Mouse (Mus musculus): Measurements from ENCODE around the gene Gm13199. TPM values are rescaled to one million over a fixed set of nuclear protein-coding genes. Genes with fewer than 3 reads are reported as not detected.

Gene Gm13199
- polyA plus RNA-seq, 1 experiment from 2014 or later, result 1.1 TPM

DNA sequence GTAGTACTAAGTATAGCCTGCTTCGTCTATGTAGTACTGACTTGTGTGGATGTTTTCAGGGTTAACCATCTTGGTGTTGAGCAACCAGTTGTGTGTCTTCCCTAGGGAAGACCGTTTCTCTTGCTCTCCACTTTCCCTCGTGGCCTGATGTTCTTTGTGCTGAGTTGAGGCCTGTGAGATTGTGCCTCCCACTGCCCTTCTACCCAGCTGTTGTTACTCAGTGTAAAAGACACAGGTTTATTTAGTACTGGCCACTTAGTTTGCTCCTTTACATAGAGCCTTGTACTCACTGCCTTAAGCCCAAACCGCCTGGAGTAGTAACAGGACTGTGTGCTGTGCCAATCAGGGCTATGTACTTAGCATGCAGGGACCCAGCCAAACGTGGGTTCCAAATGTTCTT is 10.9 kb downstream of the Gm13199 start:
- Histone ChIP-seq H3K4me2 (no peak overlapping the region), H3K36me3 (replicated peaks) (0 out of 2 replicates have a peak, but pooled peaks cover under 1% of the 10 kb centered on the region), H3K9ac (no peak overlapping the region), H3K27ac (no peak overlapping the region), H3K4me3 (no peak overlapping the region), H3K9me3 (no peaks in the 10 kb centered on the region), H3K27me3 (replicated peaks) (no peaks in the 10 kb centered on the region), H3K4me1 (no peaks in the 10 kb centered on the region)
- ATAC-seq (replicated peaks), result no peak
- WGBS, result 85% methylated on average over 5 of the region's 5 CpGs

DNA sequence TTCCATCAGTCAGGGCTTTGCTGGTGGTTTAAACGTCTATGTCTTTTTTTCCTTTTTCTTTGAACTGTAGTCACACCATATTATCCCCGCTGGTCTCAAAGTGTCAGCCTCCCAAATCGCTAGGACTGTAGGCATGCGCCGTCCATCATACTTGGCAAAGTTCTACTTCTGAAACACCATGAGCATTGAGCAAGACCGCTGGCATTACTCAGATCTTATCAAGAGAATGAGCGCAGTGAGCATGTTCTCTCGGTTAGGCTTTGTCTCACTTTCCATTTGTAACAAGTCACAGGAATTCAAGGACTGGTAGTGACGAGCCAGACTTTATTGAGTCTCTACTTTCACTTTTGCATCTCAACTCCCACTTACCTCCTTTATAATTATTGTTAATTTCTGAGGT is 11.6 kb downstream of the Gm13199 start:
- Histone ChIP-seq H3K27ac (no peak overlapping the region), H3K27me3 (replicated peaks) (no peaks in the 10 kb centered on the region), H3K4me3 (no peak overlapping the region), H3K4me2 (no peak overlapping the region), H3K9ac (no peak overlapping the region), H3K4me1 (peaks cover 7% of the 10 kb centered on the region), H3K9me3 (no peaks in the 10 kb centered on the region), H3K36me3 (replicated peaks) (no peaks in the 10 kb centered on the region)
- 92% methylated on average over 9 of the region's 9 CpGs for WGBS
- ATAC-seq (replicated peaks), result no peak

DNA sequence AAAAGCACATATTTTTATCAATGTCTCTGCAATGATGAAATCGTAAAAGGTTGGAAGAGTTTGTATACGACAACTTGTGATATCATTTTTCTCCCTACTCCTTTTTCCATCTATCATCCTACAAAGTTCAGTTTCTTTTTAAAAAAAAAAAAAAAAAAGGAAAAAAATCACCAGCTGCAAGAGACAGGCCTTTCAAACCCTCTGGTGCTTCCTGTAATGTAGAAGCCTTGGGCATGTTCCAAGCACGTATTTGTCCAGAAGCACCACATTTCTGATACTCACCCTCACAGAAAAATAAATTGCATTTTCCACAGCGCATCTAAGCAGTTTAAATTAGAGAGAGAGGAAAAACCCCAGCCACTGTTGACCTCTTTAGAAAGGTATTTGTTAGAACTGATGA is 16.9 kb downstream of the Gm13199 start:
- 36% methylated on average over 4 of the region's 4 CpGs for WGBS
- peak overlapping the region; percentile 55 for H3K9ac ChIP-seq
- H3K4me2 ChIP-seq, result peak overlapping the region; percentile 56
- no peak for ATAC-seq (replicated peaks)
- peak overlapping the region; percentile 85 for H3K27ac ChIP-seq
- H3K27me3 ChIP-seq (replicated peaks), result no peaks in the 10 kb centered on the region
- peak overlapping the region; percentile 75 for H3K4me3 ChIP-seq
- peaks cover 2% of the 10 kb centered on the region for H3K36me3 ChIP-seq (replicated peaks)
- no peaks in the 10 kb centered on the region for H3K9me3 ChIP-seq
- peaks cover 21% of the 10 kb centered on the region for H3K4me1 ChIP-seq

DNA sequence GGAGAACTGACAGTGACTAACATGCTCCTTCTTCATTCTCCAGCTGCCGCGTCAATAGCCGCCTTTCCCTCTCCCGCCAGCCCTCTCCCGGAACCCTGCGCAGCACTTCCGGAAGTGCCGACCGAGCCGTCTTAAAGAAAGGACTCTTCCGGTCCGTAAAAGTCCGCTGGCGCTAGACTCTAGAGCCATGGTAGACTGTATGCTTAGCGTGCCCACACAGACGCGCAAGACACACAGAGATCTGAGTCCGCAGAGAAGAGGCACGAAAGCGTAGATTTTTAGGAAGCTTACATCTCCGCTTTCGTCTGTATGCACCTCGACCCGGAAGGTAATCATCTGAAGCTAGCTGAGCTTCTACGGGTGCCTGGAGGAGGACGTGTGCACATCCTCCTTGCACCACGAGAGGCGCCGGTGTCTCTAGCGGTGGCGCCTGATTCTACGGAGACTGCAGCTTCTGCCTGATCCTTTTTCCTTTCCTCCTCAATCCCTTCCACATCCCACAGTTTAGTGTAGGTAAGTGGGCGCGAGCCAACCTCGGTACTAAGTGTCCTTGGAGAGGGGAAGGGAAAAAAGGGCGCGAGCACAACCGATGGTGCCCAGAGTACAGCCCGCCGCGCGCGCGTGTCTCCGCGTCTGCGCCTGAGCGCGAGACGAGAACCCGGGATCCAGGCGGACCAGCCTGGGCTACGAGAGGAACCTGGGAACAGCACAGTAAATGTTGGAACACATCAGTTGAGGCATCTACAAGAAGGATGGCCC is 17.7 kb downstream of the Gm13199 start, which contains the start of the genes Nudt5 and Cdc123:
Gene Nudt5, plus strand, starts transcription at position 147 of the 759 bp plus-strand sequence.
Gene Cdc123, minus strand, starts transcription at position 292 of the 759 bp plus-strand sequence.
- H3K4me2 ChIP-seq, result peak within 1 kb of the TSS; percentile 65
- peak within 1 kb of the TSS; percentile 85 for H3K27ac ChIP-seq
- under 1% methylated on average over 53 of the region's 53 CpGs for WGBS
- peaks cover 21% of the 10 kb centered on the region for H3K4me1 ChIP-seq
- H3K9ac ChIP-seq, result peak within 1 kb of the TSS; percentile 75
- no peaks in the 10 kb centered on the region for H3K27me3 ChIP-seq (replicated peaks)
- peak within 1 kb of the TSS; percentile 75 for H3K4me3 ChIP-seq
- ATAC-seq (replicated peaks), result peak; percentile 97
- no peaks in the 10 kb centered on the region for H3K9me3 ChIP-seq
- peaks cover 9% of the 10 kb centered on the region for H3K36me3 ChIP-seq (replicated peaks)

DNA sequence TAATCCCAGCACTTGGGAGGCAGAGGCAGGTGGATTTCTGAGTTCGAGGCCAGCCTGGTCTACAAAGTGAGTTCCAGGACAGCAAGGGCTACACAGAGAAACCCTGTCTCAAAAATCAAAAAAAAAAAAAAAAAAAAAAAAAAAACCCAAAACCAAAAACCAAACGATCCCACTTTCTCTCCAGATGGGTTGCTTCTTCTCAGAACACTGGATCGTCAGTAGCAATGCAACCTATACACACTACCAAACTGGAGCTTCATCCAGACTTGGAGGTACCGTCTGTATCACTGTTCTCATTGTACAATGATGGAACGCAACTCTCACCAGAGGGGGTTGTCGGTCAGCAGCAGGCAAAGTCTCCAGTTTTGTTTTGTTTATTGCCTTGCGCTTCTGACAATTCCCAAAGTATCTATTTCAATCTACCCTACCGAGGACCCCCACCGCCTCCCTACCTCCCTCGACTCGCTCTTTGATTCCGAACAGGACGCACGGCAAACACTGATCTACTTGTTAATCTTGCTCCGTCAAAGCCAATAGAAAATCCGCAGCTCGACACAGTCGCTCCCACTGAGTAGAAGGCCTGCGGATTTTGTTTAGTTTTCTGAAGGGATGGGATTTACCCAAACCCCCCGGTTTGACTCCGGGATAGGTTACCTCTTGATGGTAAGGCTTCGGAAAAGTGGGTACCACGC is 18.4 kb downstream of the Gm13199 start:
- 3% methylated on average over 23 of the region's 23 CpGs for WGBS
- Histone ChIP-seq H3K27ac (peak overlapping the region; percentile 85), H3K9me3 (no peaks in the 10 kb centered on the region), H3K4me2 (peak overlapping the region; percentile 65), H3K27me3 (replicated peaks) (no peaks in the 10 kb centered on the region), H3K4me1 (peaks cover 21% of the 10 kb centered on the region), H3K4me3 (peak overlapping the region; percentile 75), H3K36me3 (replicated peaks) (peaks cover 16% of the 10 kb centered on the region), H3K9ac (peak overlapping the region; percentile 75)
- ATAC-seq (replicated peaks), result 0 out of 2 replicates have a peak, but pooled peaks have one; percentile 7

DNA sequence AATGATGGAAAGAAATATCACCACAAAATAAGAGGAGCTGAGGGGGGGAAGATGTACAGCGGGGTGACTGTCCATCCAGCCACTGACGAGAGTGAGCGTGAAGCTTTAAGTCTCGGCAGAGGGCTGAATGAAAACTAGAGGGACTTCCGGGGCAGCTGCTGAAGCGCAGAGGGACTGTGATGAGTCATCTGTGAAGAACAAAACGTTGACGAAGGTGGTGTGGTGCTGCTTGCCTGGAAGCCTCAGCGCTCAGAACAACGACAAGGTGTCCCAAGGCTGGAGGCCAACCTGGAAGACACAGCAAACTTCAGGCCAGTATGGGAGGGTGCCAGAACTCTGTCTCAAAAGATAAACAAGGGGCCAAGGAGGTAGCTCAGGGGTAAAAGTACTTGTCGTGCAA is 21.9 kb downstream of the Gm13199 start:
- 96% methylated on average over 11 of the region's 11 CpGs for WGBS
- peaks cover 11% of the 10 kb centered on the region for H3K4me1 ChIP-seq
- H3K9me3 ChIP-seq, result no peaks in the 10 kb centered on the region
- no peak overlapping the region for H3K4me3 ChIP-seq
- H3K4me2 ChIP-seq, result no peak overlapping the region
- ATAC-seq (replicated peaks), result no peak
- no peaks in the 10 kb centered on the region for H3K27me3 ChIP-seq (replicated peaks)
- no peak overlapping the region for H3K27ac ChIP-seq
- H3K36me3 ChIP-seq (replicated peaks), result peaks cover 19% of the 10 kb centered on the region
- no peak overlapping the region for H3K9ac ChIP-seq

DNA sequence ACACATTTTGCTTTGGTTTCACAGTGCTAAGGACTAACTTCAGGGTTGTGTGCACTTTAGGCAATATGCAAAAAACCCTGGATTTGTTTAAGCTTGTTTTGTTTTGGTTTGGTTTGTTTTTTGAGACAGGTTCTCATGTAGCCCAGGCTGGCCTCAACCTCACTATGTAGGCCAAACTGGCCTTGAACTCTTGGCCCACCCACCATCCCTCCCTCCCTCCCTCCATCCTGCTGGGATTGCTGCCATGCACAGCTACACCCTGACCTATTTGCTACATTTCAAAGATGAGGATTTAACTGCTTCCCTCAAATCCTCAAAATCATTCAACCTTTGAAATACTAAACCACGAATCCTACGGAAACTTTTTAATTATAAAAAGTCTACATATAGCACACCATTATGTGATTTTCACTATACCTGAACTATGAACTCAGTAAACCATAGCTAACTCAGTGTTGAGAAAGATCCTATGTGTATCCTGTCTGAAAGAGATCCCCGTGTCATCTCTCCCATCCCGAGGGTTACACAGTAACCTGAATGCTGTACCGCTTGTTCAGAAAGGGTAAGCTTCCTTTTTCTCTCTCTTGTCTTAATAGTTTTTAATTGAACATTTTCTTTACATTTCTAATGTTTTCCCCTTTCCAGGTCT is 37.3 kb downstream of the Gm13199 start:
- H3K9me3 ChIP-seq, result no peaks in the 10 kb centered on the region
- no peaks in the 10 kb centered on the region for H3K27me3 ChIP-seq (replicated peaks)
- no peak overlapping the region for H3K9ac ChIP-seq
- peaks cover 25% of the 10 kb centered on the region for H3K36me3 ChIP-seq (replicated peaks)
- no peak overlapping the region for H3K27ac ChIP-seq
- no peak for ATAC-seq (replicated peaks)
- H3K4me3 ChIP-seq, result no peak overlapping the region
- H3K4me2 ChIP-seq, result no peak overlapping the region
- 93% methylated on average over 5 of the region's 5 CpGs for WGBS
- no peaks in the 10 kb centered on the region for H3K4me1 ChIP-seq

DNA sequence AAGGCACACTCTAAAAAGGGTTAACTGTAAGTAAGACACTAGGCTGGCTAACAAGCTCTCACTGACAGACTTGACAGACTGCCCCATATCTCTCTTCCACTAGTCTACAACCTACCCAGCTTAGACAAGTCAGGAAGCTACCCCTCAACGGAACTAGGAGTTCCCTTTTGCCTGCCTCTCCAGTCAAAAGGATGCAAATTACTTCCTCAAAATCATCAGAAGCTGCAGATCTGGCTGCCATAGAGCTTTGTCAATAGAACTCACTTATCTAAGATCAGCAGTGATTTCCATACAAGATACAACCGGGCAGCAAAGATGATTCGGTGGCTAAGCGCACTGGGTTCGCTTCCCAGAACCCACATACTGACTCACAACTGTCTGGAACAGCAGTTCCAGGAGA is 38.0 kb downstream of the Gm13199 start:
- peaks cover 29% of the 10 kb centered on the region for H3K36me3 ChIP-seq (replicated peaks)
- WGBS, result 88% methylated on average over 5 of the region's 5 CpGs
- no peak overlapping the region for H3K9ac ChIP-seq
- no peak overlapping the region for H3K4me2 ChIP-seq
- no peaks in the 10 kb centered on the region for H3K9me3 ChIP-seq
- no peaks in the 10 kb centered on the region for H3K27me3 ChIP-seq (replicated peaks)
- no peak overlapping the region for H3K4me3 ChIP-seq
- H3K27ac ChIP-seq, result no peak overlapping the region
- ATAC-seq (replicated peaks), result no peak
- H3K4me1 ChIP-seq, result no peaks in the 10 kb centered on the region

DNA sequence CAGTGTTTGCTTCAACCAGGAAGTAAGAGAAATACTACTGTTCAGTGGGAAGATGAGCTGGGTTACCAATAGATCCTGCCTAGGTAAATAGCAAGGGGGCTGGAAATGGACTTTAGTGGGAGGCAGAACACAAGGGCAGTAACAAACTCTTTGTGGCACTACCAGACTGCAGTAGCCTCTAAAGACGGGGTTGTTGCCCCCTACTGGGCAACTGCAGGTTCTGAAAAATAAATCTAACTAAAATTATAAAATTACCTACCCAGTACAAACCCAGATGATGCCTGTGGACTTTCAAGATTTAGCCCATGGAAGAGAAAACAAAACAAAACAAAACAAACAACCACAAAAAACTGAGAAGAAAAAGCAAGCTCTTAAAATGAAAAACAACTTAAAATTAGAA is 38.5 kb downstream of the Gm13199 start:
- Histone ChIP-seq H3K9ac (no peak overlapping the region), H3K4me1 (no peaks in the 10 kb centered on the region), H3K27ac (no peak overlapping the region), H3K4me3 (no peak overlapping the region), H3K27me3 (replicated peaks) (no peaks in the 10 kb centered on the region), H3K4me2 (no peak overlapping the region), H3K36me3 (replicated peaks) (peaks cover 32% of the 10 kb centered on the region), H3K9me3 (no peaks in the 10 kb centered on the region)
- WGBS, result 22% methylated on average over 1 of the region's 1 CpGs
- ATAC-seq (replicated peaks), result no peak

DNA sequence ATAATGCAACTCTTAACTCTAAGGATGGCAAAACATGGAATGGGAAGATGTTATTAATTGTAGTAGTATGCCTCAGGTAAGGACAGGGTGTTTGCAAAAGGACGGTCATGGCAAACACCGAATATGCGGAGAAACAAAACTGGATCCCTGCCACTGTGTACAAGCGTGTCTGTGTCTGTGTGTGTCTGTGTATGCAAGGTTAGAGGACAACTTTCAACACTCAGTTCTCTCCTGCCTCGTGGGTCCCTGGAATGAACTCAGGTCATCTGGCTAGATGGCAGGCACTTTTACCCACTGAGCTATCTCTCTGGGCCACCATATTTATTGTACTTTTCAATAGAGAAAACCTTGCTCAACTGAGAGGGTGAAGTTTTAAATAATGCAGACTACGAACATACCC is 40.3 kb downstream of the Gm13199 start:
- H3K27me3 ChIP-seq (replicated peaks), result no peaks in the 10 kb centered on the region
- H3K9ac ChIP-seq, result no peak overlapping the region
- no peak overlapping the region for H3K4me2 ChIP-seq
- H3K4me3 ChIP-seq, result no peak overlapping the region
- peaks cover 40% of the 10 kb centered on the region for H3K36me3 ChIP-seq (replicated peaks)
- H3K27ac ChIP-seq, result no peak overlapping the region
- no peaks in the 10 kb centered on the region for H3K9me3 ChIP-seq
- H3K4me1 ChIP-seq, result no peaks in the 10 kb centered on the region
- WGBS, result 95% methylated on average over 6 of the region's 6 CpGs
- no peak for ATAC-seq (replicated peaks)

DNA sequence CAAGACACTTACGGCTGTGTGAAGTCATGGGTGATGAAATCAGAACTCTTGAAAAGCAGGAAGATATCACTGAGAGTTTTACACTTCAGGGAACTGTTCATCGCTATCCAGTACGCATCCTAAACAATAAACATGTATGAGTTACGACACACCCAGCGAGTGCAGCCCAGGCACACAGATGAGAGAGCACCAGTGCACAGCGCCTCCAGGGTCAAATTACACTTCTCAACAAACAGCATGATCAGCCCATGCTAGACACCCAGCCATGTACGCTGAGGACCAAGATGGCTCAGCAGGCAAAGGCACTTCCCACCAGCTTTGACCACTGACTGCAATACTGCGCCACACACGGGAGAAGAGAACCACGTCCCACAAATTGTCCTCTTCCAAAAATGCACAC is 41.5 kb downstream of the Gm13199 start:
- H3K4me3 ChIP-seq, result no peak overlapping the region
- H3K27ac ChIP-seq, result no peak overlapping the region
- H3K9me3 ChIP-seq, result no peaks in the 10 kb centered on the region
- H3K27me3 ChIP-seq (replicated peaks), result no peaks in the 10 kb centered on the region
- 94% methylated on average over 10 of the region's 10 CpGs for WGBS
- no peaks in the 10 kb centered on the region for H3K4me1 ChIP-seq
- no peak overlapping the region for H3K9ac ChIP-seq
- peaks cover 41% of the 10 kb centered on the region for H3K36me3 ChIP-seq (replicated peaks)
- H3K4me2 ChIP-seq, result no peak overlapping the region
- ATAC-seq (replicated peaks), result no peak

Measured in midbrain, embryonic 15.5 days (tissue).